Mouse (Mus musculus) small intestine, adult 2 months (tissue): ENCODE measurements at regions not wholly inside any gene's neighbourhood (a gene's known extent, or its start where the extent isn't known, plus 50 kb on each side); places are given as distances from the start of the nearest gene placed in this dataset.

Source experiments
- CTCF ChIP-seq: fragments of 200-500 bp; IDR thresholded peaks from 2 replicates; pipeline ENCODE4 v1.5.1; 2012; ENCODE audit warnings: low read depth, mild to moderate bottlenecking, control low read depth, inconsistent platforms, low read length, moderate library complexity, mixed read lengths; ENCODE audit not compliant: insufficient replicate concordance, insufficient read length; ENCODE audit errors: extremely low read depth
- POLR2A ChIP-seq: fragments of 200-500 bp; IDR thresholded peaks from 2 replicates; pipeline ENCODE4 v1.6.1; 2012; ENCODE audit warnings: low read depth, mild to moderate bottlenecking, control low read depth, inconsistent platforms, low read length, moderate library complexity

DNA sequence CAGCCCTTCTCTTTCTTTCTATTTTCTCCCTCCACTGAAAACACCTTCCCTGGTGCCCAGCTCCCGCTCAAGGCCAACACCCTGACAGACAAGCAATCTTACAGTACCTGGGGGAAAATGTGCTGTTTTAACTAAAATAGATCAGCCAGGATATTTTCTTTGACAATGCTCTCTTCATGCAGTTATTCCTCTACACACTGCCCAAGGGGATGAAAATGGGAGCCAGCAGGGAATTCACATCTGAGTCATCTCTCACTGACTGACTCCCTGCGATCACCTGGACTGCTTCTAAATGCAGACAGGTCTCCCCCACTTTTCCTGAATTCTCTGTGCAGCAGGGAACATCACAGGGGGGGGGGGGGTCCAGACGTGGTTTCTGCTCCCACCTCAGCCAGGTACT is 227.6 kb upstream of the Ptbp2 start:
- no peak for TF ChIP-seq CTCF
- no peak for TF ChIP-seq POLR2A
